Mouse (Mus musculus) monocyte, adult 59 days (primary cell): ENCODE measurements around the gene Chst2. TPM values are rescaled to one million over a fixed set of nuclear protein-coding genes. Genes with fewer than 3 reads are reported as not detected.

Experiments used
- total RNA-seq, 2 experiments: library from RNA; stranded (reverse); gene quantifications; one replicate each; pipeline ENCODE4 v1.2.4; 2023

Chst2 gene
- total RNA-seq, result 1 to 10 TPM; 1.6 to 1.8 TPM

GRCm38 (mm10) chr9:95406571-95407561 lies at the start of gene Chst2:
Gene Chst2 (minus strand): TSS chr9:95406722.

Other genes starting within 250 kb of the Chst2 start
- gene U2surp, start 105.3 kb upstream of the Chst2 start, total RNA-seq, result 10 to 100 TPM; 63.2 to 63.9 TPM
- 10 to 100 TPM; 15.0 to 17.5 TPM for gene Paqr9, start 152.9 kb upstream of the Chst2 start, total RNA-seq
- 10 to 100 TPM in 1 of 2 experiments, 1 to 10 TPM in 1; 5.6 to 12.0 TPM for gene Pcolce2, start 230.9 kb upstream of the Chst2 start, total RNA-seq